Mouse (Mus musculus): ENCODE measurements around the gene Ubox5.
"Not testable (repeated sequence)": the region's sequence is repeated elsewhere in the genome, so short reads cannot be mapped to it uniquely, and the experiment has no call there.

The Ubox5 gene

GRCm38 (mm10) chr2:130577021-130577420, 52.8 kb downstream of the Ubox5 start:
- DNase-seq (ENCODE audit: low spot score): no peak

GRCm38 (mm10) chr2:130576564-130576963, 53.3 kb downstream of the Ubox5 start:
- not testable (repeated sequence) for DNase-seq (ENCODE audit: low spot score)

- DNase-seq (ENCODE audit: low spot score): no peak
Measured at GRCm38 (mm10) chr2:130575873-130576272, 54.0 kb downstream of the Ubox5 start, which contains the start of gene Oxt. Gene Oxt (plus strand): TSS chr2:130576173.

- DNase-seq (ENCODE audit: low spot score): no peak
Measured at GRCm38 (mm10) chr2:130574960-130575359, 54.9 kb downstream of the Ubox5 start.

- no peak for DNase-seq (ENCODE audit: low spot score)
Measured at GRCm38 (mm10) chr2:130569926-130570325, 59.9 kb downstream of the Ubox5 start.

GRCm38 (mm10) chr2:130568921-130569320, 60.9 kb downstream of the Ubox5 start:
- peak; percentile 78 for DNase-seq (ENCODE audit: low spot score)

GRCm38 (mm10) chr2:130564983-130565382, 64.9 kb downstream of the Ubox5 start:
- DNase-seq (ENCODE audit: low spot score): no peak

GRCm38 (mm10) chr2:130564063-130564462, 65.8 kb downstream of the Ubox5 start:
- no peak for DNase-seq (ENCODE audit: low spot score)

- DNase-seq (ENCODE audit: low spot score): peak; percentile 96
Measured at GRCm38 (mm10) chr2:130563212-130564055, 66.4 kb downstream of the Ubox5 start, which contains the start of gene Mrps26. Gene Mrps26 (plus strand): TSS chr2:130563742.

- DNase-seq (ENCODE audit: low spot score): no peak
Measured at GRCm38 (mm10) chr2:130558015-130558414, 71.8 kb downstream of the Ubox5 start.

GRCm38 (mm10) chr2:130557462-130557861, 72.4 kb downstream of the Ubox5 start:
- no peak for DNase-seq (ENCODE audit: low spot score)

- no peak for DNase-seq (ENCODE audit: low spot score)
Measured at GRCm38 (mm10) chr2:130556292-130556691, 73.5 kb downstream of the Ubox5 start.

- no peak for DNase-seq (ENCODE audit: low spot score)
Measured at GRCm38 (mm10) chr2:130554841-130555240, 75.0 kb downstream of the Ubox5 start.

GRCm38 (mm10) chr2:130546957-130547356, 82.9 kb downstream of the Ubox5 start:
- DNase-seq (ENCODE audit: low spot score): no peak

- no peak for DNase-seq (ENCODE audit: low spot score)
Measured at GRCm38 (mm10) chr2:130540266-130540665, 89.6 kb downstream of the Ubox5 start.
